Mouse (Mus musculus): ENCODE results near the gene Vgll3.
A peak's percentile ranks its signal among the peaks of the same experiment; 100 is the strongest.

Vgll3 gene

DNA sequence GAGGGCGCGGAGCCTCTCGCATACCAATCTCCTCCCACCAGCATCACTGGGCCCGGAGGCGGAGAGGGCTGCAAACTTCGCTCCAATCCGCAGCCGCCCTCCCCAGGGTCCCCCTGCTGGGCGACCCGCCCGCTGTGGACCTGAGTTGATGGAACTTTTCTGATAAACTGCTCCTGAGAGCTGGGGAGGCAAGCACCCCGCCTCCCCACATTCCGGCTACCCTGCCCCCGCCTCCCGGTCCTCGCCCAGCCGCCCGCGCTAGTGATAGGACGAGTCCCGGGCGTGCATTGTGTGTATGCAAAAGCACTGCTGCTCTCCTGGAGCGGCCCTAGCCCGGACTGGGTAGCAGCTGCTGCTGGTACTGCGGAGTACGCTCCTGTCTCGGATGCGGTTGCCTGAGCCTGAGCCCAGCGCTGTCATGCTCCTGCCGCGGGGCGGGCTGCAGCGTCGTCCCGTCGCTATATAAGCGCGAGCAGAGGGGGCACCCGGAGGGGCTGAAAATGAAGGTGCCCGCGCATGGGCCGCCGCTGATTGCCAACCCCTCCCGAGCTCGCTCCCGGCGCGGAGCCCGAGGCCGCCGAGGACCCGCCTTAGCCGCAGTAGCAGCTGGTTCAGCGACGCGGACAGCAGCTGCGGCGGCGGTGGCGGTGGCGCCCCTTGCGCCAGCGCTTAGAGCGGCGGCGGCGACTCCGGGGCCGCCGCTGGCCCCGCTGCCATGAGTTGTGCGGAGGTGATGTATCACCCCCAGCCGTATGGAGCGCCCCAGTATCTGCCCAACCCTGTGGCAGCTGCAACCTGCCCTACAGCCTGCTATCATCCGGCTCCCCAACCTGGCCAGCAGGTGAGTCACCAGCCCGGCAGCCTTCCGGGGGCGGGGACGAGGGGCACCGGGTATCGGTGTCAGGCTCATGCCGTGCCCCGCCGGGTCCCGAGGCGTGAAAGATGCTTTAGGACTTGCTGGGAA lies at the start of gene Vgll3:
Gene Vgll3, plus strand, starts transcription at position 340 of the 964 bp plus-strand sequence.
- DNase-seq = peak; percentile 91

GRCm38 (mm10) chr16:65765976-65766375 lies 49.1 kb upstream of the Vgll3 start:
- no peak for DNase-seq

GRCm38 (mm10) chr16:65785959-65786358 lies 29.1 kb upstream of the Vgll3 start:
- peak; percentile 4 for DNase-seq

- DNase-seq = no peak
These were observed 1.0 kb downstream of the Vgll3 start for GRCm38 (mm10) chr16:65816059-65816458.

- no peak for DNase-seq
These were observed 3.7 kb downstream of the Vgll3 start for GRCm38 (mm10) chr16:65818779-65819178.

DNA sequence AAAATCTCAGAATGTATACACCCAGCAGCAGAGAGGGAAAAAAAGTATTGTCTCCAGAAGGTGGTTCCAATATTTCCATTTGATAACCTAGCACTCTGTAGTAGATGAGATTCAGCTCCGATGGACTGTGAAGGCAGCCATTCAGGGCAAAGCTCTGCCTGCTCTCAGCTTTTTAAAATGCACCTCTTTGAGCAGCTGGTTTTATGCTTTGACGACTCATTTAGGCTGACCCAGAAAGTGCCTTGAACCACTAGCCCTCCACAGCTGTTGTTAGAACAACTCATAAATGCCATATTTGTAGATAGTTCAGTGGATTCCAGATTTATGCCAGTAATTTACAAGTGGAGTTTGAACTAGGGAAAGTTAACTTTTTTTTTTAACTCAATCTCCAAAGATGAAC lies 5.7 kb downstream of the Vgll3 start:
- DNase-seq = no peak

DNA sequence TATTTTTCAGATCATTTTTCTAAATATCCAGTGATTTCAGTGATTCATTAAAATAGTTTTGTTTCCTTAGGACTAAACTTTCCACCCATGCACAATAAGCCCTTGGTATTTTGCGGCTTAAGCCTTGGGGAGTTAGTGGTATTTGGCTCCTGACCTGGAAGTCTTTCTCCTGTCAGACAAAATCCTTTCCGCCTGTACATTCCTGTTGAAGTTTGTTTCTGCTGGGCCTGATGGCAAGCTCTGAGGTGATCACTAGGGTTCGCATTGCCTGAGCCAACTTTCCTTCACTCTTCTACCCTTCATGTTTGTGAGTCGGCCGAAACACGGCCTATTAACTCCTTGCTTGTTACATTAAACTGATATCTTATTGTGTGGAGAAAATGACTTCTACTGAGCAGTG lies 8.7 kb downstream of the Vgll3 start:
- DNase-seq = no peak

DNA sequence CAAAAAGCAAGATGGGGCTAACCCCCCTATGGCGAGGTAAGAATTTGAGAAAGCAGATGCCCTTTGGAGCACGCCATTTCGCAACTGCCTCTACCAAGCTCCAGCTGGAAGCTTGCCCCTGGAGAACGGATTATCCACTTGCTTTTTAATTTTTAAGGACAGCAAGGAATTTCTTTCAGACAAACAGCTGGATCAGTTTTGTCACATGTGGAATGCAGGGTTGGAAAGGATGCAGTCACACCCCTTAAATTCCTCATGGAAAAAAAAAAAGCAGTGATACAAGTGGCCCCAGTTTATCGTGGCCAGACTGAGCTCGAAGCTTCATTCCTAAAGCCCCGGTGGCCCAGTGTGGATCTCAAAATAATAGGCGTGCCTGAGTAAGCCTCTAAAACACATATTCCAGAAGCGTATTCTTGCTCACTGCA lies 13.1 kb downstream of the Vgll3 start:
- no peak for DNase-seq

DNA sequence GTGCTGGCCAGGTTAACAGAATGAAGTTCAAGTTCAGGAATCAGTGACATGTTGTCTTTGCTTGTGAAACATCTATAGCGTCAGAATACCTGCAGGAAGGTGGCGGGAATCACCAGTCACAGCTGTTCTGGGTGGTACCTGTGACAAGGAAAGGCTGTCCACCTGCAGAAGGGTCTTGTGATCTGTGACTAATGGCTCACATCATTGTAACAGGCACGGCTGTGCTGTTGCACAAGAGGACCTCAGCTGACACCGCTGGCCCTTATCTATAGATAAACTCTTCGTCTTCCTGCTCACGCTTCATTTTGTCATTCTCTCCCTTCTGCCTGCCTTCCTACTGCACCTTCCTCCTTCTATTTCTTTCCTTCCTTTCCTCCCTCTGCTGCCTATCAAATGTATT lies 14.0 kb downstream of the Vgll3 start:
- no peak for DNase-seq

GRCm38 (mm10) chr16:65834721-65835120 lies 19.7 kb downstream of the Vgll3 start:
- no peak for DNase-seq

DNA sequence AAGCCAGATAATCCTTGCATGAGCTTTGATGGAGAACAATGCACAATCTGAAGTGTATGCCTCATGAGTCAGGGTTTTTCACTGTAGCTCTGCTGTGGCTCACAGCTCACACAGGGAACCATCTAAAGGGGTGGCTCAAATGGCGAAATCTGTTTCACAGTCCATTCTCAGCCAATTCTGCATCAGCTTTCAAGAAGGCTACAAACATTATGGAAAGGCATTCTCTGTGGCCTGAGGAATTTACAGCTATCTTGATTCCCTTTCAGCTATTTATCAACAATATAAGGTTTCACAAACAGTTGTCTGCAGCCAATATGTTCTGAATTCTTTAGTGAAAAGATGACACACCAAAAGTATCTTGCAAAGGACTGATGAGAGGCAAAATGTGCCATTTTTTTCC lies 35.1 kb downstream of the Vgll3 start:
- no peak for DNase-seq

DNA sequence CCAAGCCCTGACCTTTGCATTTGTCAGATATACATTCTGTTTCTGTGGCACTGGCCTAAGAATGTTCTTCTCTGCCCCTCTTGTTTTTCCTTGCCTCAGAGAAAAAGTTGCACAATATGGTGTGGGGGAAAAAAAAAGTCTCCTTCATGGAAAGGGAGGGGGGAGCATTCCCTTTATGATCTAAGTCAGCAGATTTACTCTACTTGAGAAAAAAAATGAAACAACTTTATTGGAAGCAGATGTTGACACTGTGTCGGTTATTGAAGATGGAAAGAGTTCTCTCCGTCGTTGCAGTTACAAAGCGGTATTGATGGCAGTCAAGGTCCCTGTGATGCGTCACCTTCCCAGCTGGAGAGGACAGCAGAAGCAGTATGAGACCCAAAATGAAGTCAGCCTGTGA lies 49.4 kb downstream of the Vgll3 start:
- peak; percentile 44 for DNase-seq

DNA sequence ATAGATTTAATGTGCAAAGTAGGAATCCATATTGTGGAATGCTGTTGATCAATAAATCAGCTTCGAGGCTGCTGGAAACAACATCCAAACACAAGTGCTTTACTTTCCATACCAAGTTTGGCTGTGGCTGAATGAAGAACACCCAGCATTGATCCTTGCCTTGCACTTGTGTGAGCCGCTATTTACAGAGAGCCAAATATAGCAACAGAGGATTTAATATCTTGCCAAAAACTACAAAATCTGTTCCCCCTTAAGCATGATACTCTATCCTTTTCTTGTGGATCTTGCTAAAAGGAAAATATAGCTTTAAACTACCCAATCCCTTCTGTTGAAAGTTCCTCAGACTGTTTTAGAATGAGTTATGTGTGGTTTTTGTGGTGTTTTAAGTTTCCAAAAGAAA lies 52.9 kb downstream of the Vgll3 start:
- DNase-seq = no peak

GRCm38 (mm10) chr16:65868933-65869332 lies 53.9 kb downstream of the Vgll3 start:
- no peak for DNase-seq

- DNase-seq = no peak
These were observed 73.9 kb downstream of the Vgll3 start for GRCm38 (mm10) chr16:65888940-65889339.
